Mouse (Mus musculus): ENCODE data around the gene Grhl3. TPM values are rescaled to one million over a fixed set of nuclear protein-coding genes. Genes with fewer than 3 reads are reported as not detected.

The Grhl3 gene
- polyA plus RNA-seq, 1 experiment from 2014 or later = 4.2 TPM

DNA sequence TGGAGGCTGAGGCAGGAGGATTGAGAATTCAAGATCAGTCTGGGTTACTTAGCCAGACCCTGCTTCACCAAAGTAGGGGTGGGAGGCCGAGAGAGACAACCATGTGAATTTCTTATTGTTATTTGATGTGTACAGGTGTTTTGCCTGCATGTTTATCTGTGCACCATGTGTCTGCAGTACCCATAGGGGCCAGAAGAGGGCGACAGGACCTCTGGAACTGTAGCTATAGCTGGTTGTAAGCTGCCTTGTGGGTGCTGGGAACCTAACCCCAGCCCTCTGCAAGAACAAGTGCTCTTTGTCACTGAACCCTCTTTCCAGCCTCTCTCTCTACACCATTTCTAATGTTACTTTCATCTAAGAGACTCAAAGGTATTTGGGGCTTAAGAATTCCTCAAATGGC lies 43.2 kb downstream of the Grhl3 start:
- no peak for ATAC-seq (ENCODE audit: insufficient read depth, low FRiP score, low TSS enrichment)
- WGBS = 53% methylated on average over 2 of the region's 2 CpGs
- no peak overlapping the region for H3K4me3 ChIP-seq (ENCODE audit: low read depth, low read length)
- no peaks in the 10 kb centered on the region for H3K36me3 ChIP-seq (ENCODE audit: control insufficient read depth, insufficient read depth, low read length)
- H3K4me1 ChIP-seq (ENCODE audit: control insufficient read depth, insufficient read depth, low read length) = peaks cover 7% of the 10 kb centered on the region
- H3K9me3 ChIP-seq (ENCODE audit: control insufficient read depth, low read length) = no peaks in the 10 kb centered on the region
- no peak overlapping the region for H3K4me2 ChIP-seq (ENCODE audit: low read depth)
- no peak overlapping the region for H3K9ac ChIP-seq (ENCODE audit: low read length)
- DNase-seq (ENCODE audit: low spot score) = no peak
- no peaks in the 10 kb centered on the region for H3K27me3 ChIP-seq (ENCODE audit: control insufficient read depth, insufficient read depth, low read length)
- H3K27ac ChIP-seq (ENCODE audit: low read depth, low read length) = no peak overlapping the region

DNA sequence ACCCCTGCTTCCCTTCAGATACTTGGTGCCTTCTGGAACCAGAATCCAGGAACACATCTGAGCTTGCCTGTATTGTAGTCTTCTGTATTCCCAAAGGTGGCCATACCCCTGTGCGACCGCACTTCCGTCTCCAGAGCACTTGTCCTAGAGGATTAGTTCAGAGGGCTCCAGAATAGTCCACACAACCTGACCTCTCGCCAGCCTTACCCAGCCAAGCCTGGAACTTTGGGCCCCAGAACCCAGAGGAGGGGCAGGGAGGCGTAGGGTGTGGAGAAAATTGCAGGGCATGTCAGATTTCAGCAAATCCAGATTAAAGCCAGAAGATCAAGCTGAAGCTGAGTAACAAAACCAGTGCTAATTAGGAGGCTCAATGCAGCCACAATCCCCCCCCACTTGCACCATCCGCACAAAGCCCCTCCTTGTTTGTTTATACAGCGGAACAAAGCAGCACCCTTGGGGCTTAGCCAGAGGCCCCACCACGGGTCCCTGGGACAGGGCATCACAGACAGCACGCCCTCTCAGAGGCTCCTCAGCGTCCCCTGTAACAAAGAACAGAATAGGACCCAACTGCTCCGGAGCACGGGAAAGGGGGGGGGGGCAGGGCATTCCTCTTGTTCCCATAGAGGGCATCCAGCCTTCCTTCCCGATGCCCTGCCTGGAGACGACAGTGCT lies 47.3 kb downstream of the Grhl3 start:
- Histone ChIP-seq H3K9me3 (ENCODE audit: control insufficient read depth, low read length) (no peaks in the 10 kb centered on the region), H3K27me3 (ENCODE audit: control insufficient read depth, insufficient read depth, low read length) (no peaks in the 10 kb centered on the region), H3K4me1 (ENCODE audit: control insufficient read depth, insufficient read depth, low read length) (peaks cover 7% of the 10 kb centered on the region), H3K36me3 (ENCODE audit: control insufficient read depth, insufficient read depth, low read length) (no peaks in the 10 kb centered on the region), H3K9ac (ENCODE audit: low read length) (no peak overlapping the region), H3K4me2 (ENCODE audit: low read depth) (no peak overlapping the region), H3K27ac (ENCODE audit: low read depth, low read length) (no peak overlapping the region), H3K4me3 (ENCODE audit: low read depth, low read length) (no peak overlapping the region)
- ATAC-seq (ENCODE audit: insufficient read depth, low FRiP score, low TSS enrichment) = no peak
- 21% methylated on average over 14 of the region's 14 CpGs for WGBS
- peak; percentile 47 for DNase-seq (ENCODE audit: low spot score)

DNA sequence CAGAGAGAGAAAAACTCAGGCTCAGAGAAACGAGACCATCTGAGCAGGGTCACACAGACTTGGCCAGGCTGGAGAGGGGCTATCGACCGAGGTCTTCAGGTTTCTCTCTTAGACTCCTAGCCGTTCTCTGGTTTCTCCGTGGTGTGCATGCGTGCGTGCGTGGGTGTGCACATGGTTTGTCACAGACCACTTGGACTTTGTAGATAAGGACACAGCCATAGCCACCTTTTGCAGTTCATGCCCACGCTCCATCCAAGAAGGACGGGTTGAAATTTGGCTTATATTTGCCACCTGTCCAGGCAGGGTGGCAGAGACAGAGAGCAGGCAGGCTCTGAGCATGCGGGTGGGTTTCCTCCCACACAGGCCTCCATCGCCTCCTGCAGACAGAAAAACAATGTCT lies 48.4 kb downstream of the Grhl3 start:
- Histone ChIP-seq H3K27me3 (ENCODE audit: control insufficient read depth, insufficient read depth, low read length) (no peaks in the 10 kb centered on the region), H3K4me3 (ENCODE audit: low read depth, low read length) (no peak overlapping the region), H3K4me1 (ENCODE audit: control insufficient read depth, insufficient read depth, low read length) (peaks cover 7% of the 10 kb centered on the region), H3K27ac (ENCODE audit: low read depth, low read length) (no peak overlapping the region), H3K9me3 (ENCODE audit: control insufficient read depth, low read length) (no peaks in the 10 kb centered on the region), H3K9ac (ENCODE audit: low read length) (no peak overlapping the region), H3K36me3 (ENCODE audit: control insufficient read depth, insufficient read depth, low read length) (no peaks in the 10 kb centered on the region), H3K4me2 (ENCODE audit: low read depth) (no peak overlapping the region)
- ATAC-seq (ENCODE audit: insufficient read depth, low FRiP score, low TSS enrichment) (no peak), DNase-seq (ENCODE audit: low spot score) (no peak)
- 69% methylated on average over 12 of the region's 12 CpGs for WGBS

DNA sequence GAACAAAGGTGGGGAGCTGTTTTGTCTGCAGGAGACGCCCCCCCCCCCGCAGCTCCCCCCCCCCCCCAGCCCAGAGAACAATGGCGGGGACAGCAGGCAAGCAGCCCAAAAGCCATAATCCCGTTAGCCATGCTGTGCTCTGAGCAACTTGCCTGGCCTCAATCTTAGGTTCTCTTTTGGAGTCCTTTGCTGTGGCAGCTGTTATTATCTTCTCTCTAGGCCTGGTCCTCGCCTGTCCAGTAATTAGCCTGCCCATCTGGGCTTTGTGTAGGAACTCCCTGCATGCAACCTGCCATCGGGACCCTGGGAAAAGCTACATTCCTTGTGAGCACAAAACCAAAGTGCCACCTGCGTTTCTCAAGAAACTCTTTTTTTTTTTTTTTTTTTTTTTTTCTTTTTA lies 49.5 kb downstream of the Grhl3 start:
- WGBS = 3% methylated on average over 6 of the region's 7 CpGs
- H3K4me3 ChIP-seq (ENCODE audit: low read depth, low read length) = no peak overlapping the region
- peaks cover 7% of the 10 kb centered on the region for H3K4me1 ChIP-seq (ENCODE audit: control insufficient read depth, insufficient read depth, low read length)
- H3K27ac ChIP-seq (ENCODE audit: low read depth, low read length) = no peak overlapping the region
- DNase-seq (ENCODE audit: low spot score) (no peak), ATAC-seq (ENCODE audit: insufficient read depth, low FRiP score, low TSS enrichment) (no peak)
- H3K36me3 ChIP-seq (ENCODE audit: control insufficient read depth, insufficient read depth, low read length) = no peaks in the 10 kb centered on the region
- no peak overlapping the region for H3K4me2 ChIP-seq (ENCODE audit: low read depth)
- H3K9ac ChIP-seq (ENCODE audit: low read length) = no peak overlapping the region
- H3K27me3 ChIP-seq (ENCODE audit: control insufficient read depth, insufficient read depth, low read length) = no peaks in the 10 kb centered on the region
- no peaks in the 10 kb centered on the region for H3K9me3 ChIP-seq (ENCODE audit: control insufficient read depth, low read length)

DNA sequence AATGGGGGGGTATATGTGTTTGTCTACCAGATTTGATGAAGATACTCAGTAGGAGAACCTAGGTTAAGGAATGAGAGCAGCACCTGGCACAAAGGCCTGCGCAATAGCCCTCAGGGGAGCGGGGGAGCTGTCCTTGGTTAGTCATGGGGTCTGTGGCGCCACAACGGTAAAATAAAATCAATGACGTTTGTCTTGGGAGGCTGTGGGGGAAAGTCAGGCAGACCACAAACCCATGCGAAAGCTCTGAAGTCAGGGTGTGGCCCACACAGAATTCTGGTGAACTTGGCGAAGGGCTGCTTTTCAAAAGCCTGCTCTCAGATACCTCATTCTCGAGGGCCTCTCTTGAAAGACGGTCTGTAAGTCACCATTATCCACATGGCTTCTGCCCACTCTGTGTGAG lies 53.0 kb downstream of the Grhl3 start:
- 81% methylated on average over 9 of the region's 9 CpGs for WGBS
- no peak overlapping the region for H3K9ac ChIP-seq (ENCODE audit: low read length)
- DNase-seq (ENCODE audit: low spot score) = no peak
- ATAC-seq (ENCODE audit: insufficient read depth, low FRiP score, low TSS enrichment) = no peak
- H3K4me3 ChIP-seq (ENCODE audit: low read depth, low read length) = no peak overlapping the region
- H3K27me3 ChIP-seq (ENCODE audit: control insufficient read depth, insufficient read depth, low read length) = no peaks in the 10 kb centered on the region
- no peaks in the 10 kb centered on the region for H3K4me1 ChIP-seq (ENCODE audit: control insufficient read depth, insufficient read depth, low read length)
- no peak overlapping the region for H3K27ac ChIP-seq (ENCODE audit: low read depth, low read length)
- no peak overlapping the region for H3K4me2 ChIP-seq (ENCODE audit: low read depth)
- H3K36me3 ChIP-seq (ENCODE audit: control insufficient read depth, insufficient read depth, low read length) = no peaks in the 10 kb centered on the region
- no peaks in the 10 kb centered on the region for H3K9me3 ChIP-seq (ENCODE audit: control insufficient read depth, low read length)

DNA sequence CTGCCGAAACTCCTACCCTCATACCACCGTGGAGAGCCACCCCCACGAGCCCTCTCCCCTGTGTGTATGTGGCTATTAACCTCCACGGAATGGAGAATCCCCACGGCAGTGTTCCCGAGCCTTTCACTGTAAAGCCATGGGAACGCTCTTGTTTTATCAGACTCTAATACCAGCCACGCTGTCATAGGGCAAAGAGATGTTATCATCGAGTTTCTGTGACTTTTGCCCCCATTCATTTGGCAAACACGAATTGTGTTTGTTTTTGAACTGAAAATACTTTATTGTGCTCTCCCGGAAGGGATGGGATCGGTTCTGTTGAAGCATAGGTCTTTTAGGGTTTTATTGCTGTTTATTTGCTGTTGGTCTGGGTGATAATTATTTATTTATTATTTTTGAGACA lies 55.3 kb downstream of the Grhl3 start:
- ATAC-seq (ENCODE audit: insufficient read depth, low FRiP score, low TSS enrichment) = no peak
- 91% methylated on average over 12 of the region's 12 CpGs for WGBS

DNA sequence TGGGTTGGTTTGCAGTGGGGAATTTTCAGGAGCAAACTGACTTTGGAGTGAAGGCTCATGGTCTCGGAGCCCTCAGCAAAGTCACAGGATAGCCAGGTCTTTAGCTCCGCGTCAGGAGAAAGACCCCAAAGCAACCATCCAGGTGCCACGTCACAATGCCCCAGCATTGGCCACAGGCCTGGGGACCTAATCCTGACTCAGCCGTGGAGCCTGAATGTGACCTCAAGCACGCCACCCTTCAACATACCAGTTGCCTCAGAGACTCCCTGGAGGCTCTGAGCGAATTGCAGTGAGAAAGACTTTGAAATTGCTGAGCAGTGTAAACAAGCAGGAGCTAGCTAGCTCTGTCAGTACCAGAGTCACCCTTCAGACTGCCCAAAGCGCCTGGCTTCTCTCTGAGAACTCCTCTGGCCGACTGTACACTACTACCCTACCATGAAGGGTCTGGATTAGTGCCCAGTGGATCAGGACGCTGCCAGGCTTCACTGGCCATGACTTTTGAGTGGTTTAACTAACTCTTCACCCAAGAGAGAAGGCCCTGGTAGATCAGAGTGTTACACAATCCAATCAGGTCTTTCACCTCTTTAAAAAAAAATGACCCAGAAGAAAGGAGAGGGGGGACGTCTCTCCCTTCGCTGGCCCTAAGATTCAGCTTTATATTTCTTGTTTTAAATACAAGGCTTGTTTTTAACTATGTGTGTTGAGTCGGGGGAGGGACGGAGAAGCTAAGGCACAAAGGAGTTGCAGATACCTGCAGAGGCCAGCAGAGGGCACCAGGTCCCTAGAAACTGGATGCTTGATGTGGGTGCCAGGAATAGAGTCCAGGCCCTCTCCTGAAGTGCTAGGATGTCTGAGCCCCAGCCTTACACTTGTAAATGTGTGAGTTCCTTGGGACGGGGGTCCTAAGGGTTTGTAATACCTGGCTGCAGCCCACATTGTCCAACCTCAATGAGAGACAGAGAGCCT lies 56.8 kb downstream of the Grhl3 start:
- Histone ChIP-seq H3K27ac (ENCODE audit: low read depth, low read length) (no peak overlapping the region), H3K9ac (ENCODE audit: low read length) (no peak overlapping the region), H3K4me3 (ENCODE audit: low read depth, low read length) (no peak overlapping the region), H3K36me3 (ENCODE audit: control insufficient read depth, insufficient read depth, low read length) (no peaks in the 10 kb centered on the region), H3K4me2 (ENCODE audit: low read depth) (no peak overlapping the region), H3K4me1 (ENCODE audit: control insufficient read depth, insufficient read depth, low read length) (no peaks in the 10 kb centered on the region), H3K27me3 (ENCODE audit: control insufficient read depth, insufficient read depth, low read length) (no peaks in the 10 kb centered on the region), H3K9me3 (ENCODE audit: control insufficient read depth, low read length) (no peaks in the 10 kb centered on the region)
- ATAC-seq (ENCODE audit: insufficient read depth, low FRiP score, low TSS enrichment) = no peak
- 55% methylated on average over 15 of the region's 15 CpGs for WGBS
- DNase-seq (ENCODE audit: low spot score) = peak; percentile 63

More for the DNA sequence above, 55.3 kb downstream of the Grhl3 start:
- no peak overlapping the region for H3K4me3 ChIP-seq (ENCODE audit: low read depth, low read length)
- DNase-seq (ENCODE audit: low spot score) = no peak
- no peaks in the 10 kb centered on the region for H3K4me1 ChIP-seq (ENCODE audit: control insufficient read depth, insufficient read depth, low read length)
- H3K9ac ChIP-seq (ENCODE audit: low read length) = no peak overlapping the region
- no peak overlapping the region for H3K4me2 ChIP-seq (ENCODE audit: low read depth)
- no peaks in the 10 kb centered on the region for H3K9me3 ChIP-seq (ENCODE audit: control insufficient read depth, low read length)
- H3K27me3 ChIP-seq (ENCODE audit: control insufficient read depth, insufficient read depth, low read length) = no peaks in the 10 kb centered on the region
- H3K36me3 ChIP-seq (ENCODE audit: control insufficient read depth, insufficient read depth, low read length) = no peaks in the 10 kb centered on the region
- no peak overlapping the region for H3K27ac ChIP-seq (ENCODE audit: low read depth, low read length)

DNA sequence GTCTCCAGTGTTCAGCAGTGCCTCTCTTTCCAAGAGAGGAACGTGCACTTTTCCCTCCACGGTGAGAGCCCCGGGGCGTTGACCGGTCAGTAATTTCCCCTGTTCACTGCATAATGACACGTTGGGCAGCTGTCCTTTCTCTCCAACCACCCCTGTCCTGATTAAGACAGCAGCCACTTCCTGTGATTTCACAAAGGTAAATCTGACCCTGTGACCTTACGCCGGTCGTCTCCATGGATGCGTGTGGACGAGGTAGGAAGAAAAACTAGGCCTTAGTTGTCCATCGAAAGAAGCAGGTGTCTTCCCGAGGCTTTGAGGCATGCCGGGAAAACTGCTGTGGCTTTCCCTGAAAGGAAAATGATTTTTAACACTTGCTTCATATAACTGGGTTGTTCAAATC lies 58.5 kb downstream of the Grhl3 start:
- H3K27me3 ChIP-seq (ENCODE audit: control insufficient read depth, insufficient read depth, low read length) = no peaks in the 10 kb centered on the region
- no peak for ATAC-seq (ENCODE audit: insufficient read depth, low FRiP score, low TSS enrichment)

DNA sequence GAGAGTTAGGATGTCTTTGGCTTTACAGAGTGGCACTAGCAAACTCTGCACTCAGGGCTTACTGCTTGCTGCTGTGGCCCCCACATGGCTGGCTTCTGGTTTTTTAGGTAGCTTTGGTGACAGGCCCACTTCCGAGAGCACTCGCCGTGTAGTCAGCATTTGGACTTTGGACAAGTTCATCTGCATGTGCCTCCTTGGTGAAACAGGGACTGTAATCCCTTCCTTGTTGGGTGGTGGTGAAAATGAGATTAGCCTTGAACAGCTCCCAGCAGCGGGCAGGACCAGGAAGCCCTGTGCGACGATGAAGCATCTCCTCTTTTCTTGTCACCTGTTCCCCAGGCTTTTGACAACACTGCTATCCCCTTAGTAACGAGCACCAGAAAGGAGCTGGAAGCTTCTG lies 59.6 kb downstream of the Grhl3 start:
- no peaks in the 10 kb centered on the region for H3K4me1 ChIP-seq (ENCODE audit: control insufficient read depth, insufficient read depth, low read length)
- H3K36me3 ChIP-seq (ENCODE audit: control insufficient read depth, insufficient read depth, low read length) = no peaks in the 10 kb centered on the region
- H3K9ac ChIP-seq (ENCODE audit: low read length) = no peak overlapping the region
- no peak overlapping the region for H3K4me2 ChIP-seq (ENCODE audit: low read depth)
- no peaks in the 10 kb centered on the region for H3K27me3 ChIP-seq (ENCODE audit: control insufficient read depth, insufficient read depth, low read length)
- no peak overlapping the region for H3K4me3 ChIP-seq (ENCODE audit: low read depth, low read length)
- H3K27ac ChIP-seq (ENCODE audit: low read depth, low read length) = no peak overlapping the region
- 90% methylated on average over 7 of the region's 7 CpGs for WGBS
- DNase-seq (ENCODE audit: low spot score) (no peak), ATAC-seq (ENCODE audit: insufficient read depth, low FRiP score, low TSS enrichment) (no peak)
- no peaks in the 10 kb centered on the region for H3K9me3 ChIP-seq (ENCODE audit: control insufficient read depth, low read length)

More for the DNA sequence above, 58.5 kb downstream of the Grhl3 start:
- Histone ChIP-seq H3K9me3 (ENCODE audit: control insufficient read depth, low read length) (no peaks in the 10 kb centered on the region), H3K36me3 (ENCODE audit: control insufficient read depth, insufficient read depth, low read length) (no peaks in the 10 kb centered on the region), H3K4me3 (ENCODE audit: low read depth, low read length) (no peak overlapping the region), H3K9ac (ENCODE audit: low read length) (no peak overlapping the region), H3K4me2 (ENCODE audit: low read depth) (no peak overlapping the region), H3K27ac (ENCODE audit: low read depth, low read length) (no peak overlapping the region), H3K4me1 (ENCODE audit: control insufficient read depth, insufficient read depth, low read length) (no peaks in the 10 kb centered on the region)
- 74% methylated on average over 14 of the region's 14 CpGs for WGBS
- DNase-seq (ENCODE audit: low spot score) = no peak

Data from neural tube, embryonic 11.5 days (tissue).